Mouse (Mus musculus) cerebellum, postnatal 36 days (tissue): ENCODE data around the gene Cers6.

Source experiments
- DNase-seq, 2 experiments: peaks; one replicate each; pipeline ENCODE4 v3.0.0; 2021 to 2022; ENCODE audit warnings: mixed read lengths in 2 of 2

Cers6 gene

GRCm38 (mm10) chr2:69128921-69129395 is 267.7 kb downstream of the Cers6 start:
- no peak for DNase-seq

DNA sequence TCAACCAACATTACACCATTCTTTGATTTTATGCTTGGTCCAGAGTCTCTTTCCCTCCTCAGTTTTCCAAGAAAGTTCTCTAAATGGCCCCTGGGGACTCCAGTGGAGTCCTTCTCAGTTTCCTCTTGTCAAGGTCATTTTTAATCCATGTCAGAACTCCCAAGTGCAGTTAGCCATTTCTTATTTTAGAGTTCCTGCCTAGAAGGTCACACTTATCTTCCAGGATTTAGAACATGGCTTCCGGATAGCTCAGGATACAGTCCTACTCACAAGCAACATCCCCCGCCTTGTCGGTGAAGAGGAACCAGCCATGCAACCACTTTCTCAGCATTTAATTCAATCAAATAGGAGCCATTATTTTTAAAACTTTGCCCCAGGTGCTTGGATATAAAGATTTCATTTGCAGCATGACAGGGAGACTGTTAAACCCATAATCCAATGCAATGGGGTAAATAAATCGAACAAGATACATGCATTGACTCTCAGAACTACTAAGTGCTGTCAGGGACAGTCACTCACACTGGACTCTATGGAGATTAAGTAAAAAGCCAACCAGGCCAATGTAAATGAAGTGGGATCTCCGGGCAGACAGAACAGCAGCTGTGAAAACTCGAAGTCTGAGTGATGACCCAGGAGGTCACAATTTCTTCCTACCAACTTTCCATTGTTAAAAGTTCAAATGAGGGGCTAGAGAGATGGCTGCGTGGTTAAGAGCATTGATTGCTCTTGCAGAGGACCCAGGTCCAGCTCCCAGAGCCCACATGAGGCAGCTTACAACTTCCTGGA is 268.4 kb downstream of the Cers6 start:
- no peak for DNase-seq

DNA sequence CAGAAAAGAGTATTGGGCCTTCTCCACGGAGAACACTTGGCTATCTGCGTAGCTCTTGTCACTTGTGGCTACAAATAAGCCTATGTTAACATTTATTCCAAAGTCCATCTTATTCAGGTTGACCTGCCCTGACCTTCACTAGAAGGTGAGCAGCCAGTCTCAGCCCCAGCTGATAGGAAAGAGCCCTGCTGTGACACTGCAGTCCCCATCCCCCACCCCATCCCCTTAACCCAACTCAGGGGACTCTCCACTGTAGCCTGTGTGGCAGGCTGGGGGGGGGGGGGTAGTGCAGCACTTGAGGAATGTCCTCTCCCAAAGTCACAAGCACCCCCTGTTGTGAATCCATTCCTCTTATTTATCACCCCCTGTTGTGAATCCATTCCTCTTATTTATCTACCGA is 270.8 kb downstream of the Cers6 start:
- DNase-seq: no peak

GRCm38 (mm10) chr2:69132488-69133040 is 271.3 kb downstream of the Cers6 start:
- DNase-seq: no peak

GRCm38 (mm10) chr2:69134186-69134585 is 272.9 kb downstream of the Cers6 start:
- no peak for DNase-seq

- no peak for DNase-seq
Measured at GRCm38 (mm10) chr2:69134937-69135336, 273.7 kb downstream of the Cers6 start.

GRCm38 (mm10) chr2:69135661-69136576 is 274.7 kb downstream of the Cers6 start, which contains the start of gene Nostrin:
Gene Nostrin, plus strand, starts transcription at chr2:69135800.
- no peak for DNase-seq

DNA sequence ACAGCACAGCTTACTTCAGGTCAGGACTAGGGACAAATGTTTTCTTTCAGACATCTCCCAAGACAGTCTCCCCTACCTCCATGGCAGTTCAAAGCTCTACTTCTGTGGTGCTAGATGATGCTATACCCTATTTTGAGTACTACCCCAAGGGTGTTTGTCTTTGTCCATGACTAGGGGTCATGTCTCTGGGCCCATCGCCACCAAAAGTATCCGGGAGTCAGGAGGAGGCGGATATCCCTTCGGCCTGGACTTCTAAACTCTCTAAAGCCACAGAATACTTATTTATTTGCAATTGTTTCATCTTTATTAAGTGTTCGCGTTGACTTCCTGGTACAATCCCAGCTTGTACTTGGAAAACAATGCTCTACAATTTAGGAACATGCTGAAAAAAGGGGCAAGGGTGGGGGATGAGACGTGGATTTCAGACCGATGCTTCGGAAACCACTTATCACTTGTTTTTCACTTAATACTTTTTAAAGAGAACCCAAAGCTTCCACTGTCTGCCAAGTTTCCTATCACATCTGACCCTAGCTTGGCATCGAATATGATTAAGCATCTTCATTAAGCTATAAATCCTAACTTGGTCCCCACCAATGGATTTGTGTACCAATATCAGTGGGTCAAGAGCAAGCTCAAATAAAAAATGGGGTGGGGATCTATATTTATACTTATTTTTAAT is 276.3 kb downstream of the Cers6 start:
- DNase-seq: no peak

DNA sequence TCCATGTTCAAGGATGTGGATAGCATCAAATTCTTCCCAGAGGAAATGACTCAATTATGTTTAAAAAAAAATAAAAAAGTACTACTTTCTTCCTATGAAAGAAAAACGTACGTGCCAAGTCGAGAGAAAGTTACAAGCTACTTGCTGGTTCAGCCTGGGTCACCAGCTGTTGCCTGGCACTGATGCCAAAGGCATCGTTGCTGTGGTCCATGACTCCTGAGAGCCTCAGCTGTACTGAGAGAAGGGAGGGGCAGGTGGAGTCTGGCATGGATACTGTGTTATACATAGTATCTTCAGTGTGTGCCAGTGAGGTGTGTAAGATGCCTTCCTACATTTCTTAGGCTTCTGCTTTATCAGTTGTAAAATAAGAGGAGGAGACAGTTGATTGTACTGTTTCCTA is 277.5 kb downstream of the Cers6 start:
- DNase-seq: no peak

GRCm38 (mm10) chr2:69140215-69140614 is 279.0 kb downstream of the Cers6 start:
- DNase-seq: no peak

- DNase-seq: no peak
Measured at GRCm38 (mm10) chr2:69140816-69141215, 279.6 kb downstream of the Cers6 start.

DNA sequence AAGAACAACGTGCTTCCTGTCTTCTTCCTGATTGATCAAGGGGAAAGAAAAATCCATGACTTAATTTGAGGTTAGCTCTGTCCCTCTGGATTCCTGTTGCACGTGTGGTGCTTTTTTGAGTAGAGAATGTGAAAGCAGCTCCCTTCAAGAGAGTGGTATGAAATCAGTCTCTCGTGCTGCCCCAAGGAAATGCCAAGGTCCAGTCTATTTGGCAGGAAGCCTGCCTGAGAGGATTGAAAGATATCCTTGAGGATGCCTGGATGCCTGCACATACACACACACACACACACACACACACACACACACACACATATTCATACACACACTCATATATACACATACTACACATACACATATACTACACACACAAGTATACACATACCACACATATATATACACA is 287.4 kb downstream of the Cers6 start:
- DNase-seq: no peak

- no peak for DNase-seq
Measured at GRCm38 (mm10) chr2:69149154-69149553, 287.9 kb downstream of the Cers6 start.

- DNase-seq: no peak
Measured at GRCm38 (mm10) chr2:69150841-69151240, 289.6 kb downstream of the Cers6 start.

- DNase-seq: no peak
Measured at GRCm38 (mm10) chr2:69155861-69156260, 294.6 kb downstream of the Cers6 start.

GRCm38 (mm10) chr2:69156283-69156682 is 295.0 kb downstream of the Cers6 start:
- no peak for DNase-seq

- no peak for DNase-seq
Measured at GRCm38 (mm10) chr2:69158907-69159306, 297.7 kb downstream of the Cers6 start.
